Mouse (Mus musculus) T-cell, adult 66 days (primary cell): Measurements from ENCODE around the gene Plcl2. TPM values are rescaled to one million over a fixed set of nuclear protein-coding genes. Genes with fewer than 3 reads are reported as not detected.

Source experiments
- total RNA-seq, 2 experiments: library from RNA; stranded (reverse); gene quantifications; 3 replicates in 1 of 2; 4 replicates in 1 of 2; pipeline ENCODE4 v1.2.4; 2023

Gene Plcl2
- total RNA-seq = 10 to 100 TPM; 88.3 to 90.7 TPM

DNA sequence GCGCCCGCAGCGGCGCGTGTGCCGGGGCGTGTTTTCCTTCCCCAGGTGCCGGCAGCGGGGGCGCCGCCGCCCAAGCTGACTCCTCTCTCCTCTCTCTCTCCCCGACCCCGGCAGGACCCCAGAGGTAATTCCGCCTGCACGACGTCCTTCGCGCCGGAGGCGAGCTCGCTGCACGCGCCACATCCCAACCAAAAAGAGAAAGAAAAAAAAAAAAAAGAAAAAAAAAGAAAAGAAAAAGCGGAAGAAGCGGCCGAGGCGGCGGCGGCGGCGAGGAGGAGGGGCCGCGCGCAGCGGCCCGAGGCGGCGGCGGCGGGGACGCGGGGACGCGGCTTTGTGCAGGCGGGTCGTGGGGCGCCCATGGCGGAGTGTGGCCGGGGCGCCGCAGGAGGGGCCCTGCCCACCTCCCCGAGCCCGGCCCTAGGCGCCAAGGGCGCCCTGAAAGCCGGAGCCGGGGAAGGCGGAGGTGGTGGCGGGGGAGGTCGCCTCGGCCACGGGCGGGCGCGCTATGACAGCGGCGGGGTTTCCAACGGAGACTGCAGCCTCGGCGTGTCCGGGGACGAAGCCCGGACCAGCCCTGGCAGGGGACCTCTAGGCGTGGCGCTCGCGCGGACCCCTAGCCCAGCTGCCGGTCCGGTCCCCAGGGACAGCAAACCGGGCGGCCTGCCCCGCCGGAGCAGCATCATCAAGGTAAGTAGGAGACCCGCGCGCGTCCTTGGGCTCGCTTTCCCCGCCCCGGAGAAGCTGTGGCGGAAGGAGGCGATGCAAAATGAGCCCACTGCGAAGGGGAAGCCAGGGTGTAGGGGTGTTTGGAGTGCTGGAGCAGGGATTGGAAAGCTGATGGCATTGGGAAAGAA, at the start of gene Plcl2:
TSS of gene Plcl2 (plus strand) at position 153 of the 854 bp plus-strand sequence.

Other genes starting within 250 kb of the Plcl2 start
- not detected for gene Dazl, start 215.8 kb upstream of the Plcl2 start, total RNA-seq